Comparison of ENCODE assay signal across 9 mouse cellular contexts in genomic region chr12:17097800-17098271, GRCm38 (mm10).
DNase-seq lines count a peak whose midpoint lies in the region; ATAC-seq and TF ChIP-seq lines count a peak whose summit lies in the region.
"Had no signal": no experiment of that assay in that cellular context is flagged by ENCODE, and none has a peak within 500 bp of the region (broad histone marks: within the 10 kb centered on the region; RNA-seq: fewer than 3 reads in every experiment).

No protein-coding gene starts in this region.

- ATAC-seq in forebrain, embryonic 12.5 days (ENCODE audit: low FRiP score) = peak; percentile 72; the same call in 1 of the 2 replicates
- peak; percentile 59 for ATAC-seq in midbrain, postnatal 0 days (ENCODE audit: low FRiP score)

- no peaks in the 10 kb centered on the region for H3K36me3 ChIP-seq in forebrain, embryonic 12.5 days (replicated peaks)
- H3K36me3 ChIP-seq in midbrain, postnatal 0 days (ENCODE audit: insufficient read depth, low read length) = no peaks in the 10 kb centered on the region

- 56% methylated on average over 15 of the region's 15 CpGs for WGBS in forebrain, embryonic 12.5 days
- 38% methylated on average over 15 of the region's 15 CpGs for WGBS in midbrain, postnatal 0 days

- no peaks in the 10 kb centered on the region for H3K9me3 ChIP-seq in forebrain, embryonic 12.5 days
- H3K9me3 ChIP-seq in midbrain, postnatal 0 days (ENCODE audit: low read length) = no peaks in the 10 kb centered on the region

- peak; percentile 52 for DNase-seq in embryo, embryonic 11 days
- DNase-seq in layer of hippocampus, adult 2 months (ENCODE audit: low spot score in 2 of 2) = peak; percentile 36 to 47
- DNase-seq in midbrain, postnatal 0 days (ENCODE audit: low spot score) = peak; percentile 32
- DNase-seq in cerebellum, postnatal 10 days = no peak
- no peak for DNase-seq in thymus, adult 18-20 months
- no peak for DNase-seq in urinary bladder, adult 2 months (ENCODE audit: low spot score)
- DNase-seq: gastrocnemius, postnatal 25 days; kidney, postnatal 4 days had no signal

- no peaks in the 10 kb centered on the region for H3K27me3 ChIP-seq in forebrain, embryonic 12.5 days
- H3K27me3 ChIP-seq in midbrain, postnatal 0 days (ENCODE audit: insufficient read depth, low read length) = no peaks in the 10 kb centered on the region

- H3K4me3 ChIP-seq in forebrain, embryonic 12.5 days (replicated peaks) = no peak overlapping the region
- peak overlapping the region; percentile 13; the same call in 1 of the 2 replicates for H3K4me3 ChIP-seq in layer of hippocampus, adult 2 months
- H3K4me3 ChIP-seq in midbrain, postnatal 0 days (ENCODE audit: low read depth, low read length) = no peak overlapping the region

- H3K27ac ChIP-seq in forebrain, embryonic 12.5 days = peak overlapping the region; percentile 56; the same call in 1 of the 2 replicates
- peak overlapping the region; percentile 72 for H3K27ac ChIP-seq in layer of hippocampus, adult 2 months
- no peak overlapping the region for H3K27ac ChIP-seq in midbrain, postnatal 0 days (ENCODE audit: low read depth, low read length)

- H3K4me1 ChIP-seq in forebrain, embryonic 12.5 days = peaks cover 14% of the 10 kb centered on the region
- H3K4me1 ChIP-seq in midbrain, postnatal 0 days (ENCODE audit: insufficient read depth, low read length) = no peaks in the 10 kb centered on the region

- no peak overlapping the region for H3K9ac ChIP-seq in forebrain, embryonic 12.5 days
- H3K9ac ChIP-seq in midbrain, postnatal 0 days (replicated peaks; ENCODE audit: low read length, poor library complexity, severe bottlenecking) = peak overlapping the region; percentile 30

- no peak overlapping the region for H3K4me2 ChIP-seq in forebrain, embryonic 12.5 days
- H3K4me2 ChIP-seq in midbrain, postnatal 0 days (ENCODE audit: low read depth, low read length, poor library complexity, severe bottlenecking) = peak overlapping the region; percentile 32

- TF ChIP-seq CTCF in layer of hippocampus, adult 2 months (conservative IDR thresholded peaks at IDR 0.05) = no peak
- TF ChIP-seq CTCF in midbrain, postnatal 0 days (IDR thresholded peaks at IDR 0.05) = no peak

Comparison
In these comparisons a context has a peak if more than half of its experiments do, and no peak if none do; other contexts are left out.
1. DNase-seq: peak in embryo, embryonic 11 days (single experiment), layer of hippocampus, adult 2 months (2 of 2) and midbrain, postnatal 0 days (single experiment); none in cerebellum, postnatal 10 days (0 of 2), thymus, adult 18-20 months (0 of 2) and urinary bladder, adult 2 months (single experiment).